Mouse (Mus musculus) intestine, postnatal 0 days (tissue): ENCODE measurements around the gene Pcgf5. TPM values are rescaled to one million over a fixed set of nuclear protein-coding genes. Genes with fewer than 3 reads are reported as not detected.

ENCODE experiments used
- ATAC-seq: fragments of 200-750 bp; cut with Nextera tagmentation; 2 replicates; pipeline ENCODE4 v1.8.0; 2017; ENCODE audit warnings: mild to moderate bottlenecking, moderate TSS enrichment, moderate library complexity
- H3K27ac ChIP-seq: fragments of 300-500 bp; sonication (generic); 2 replicates; pipeline ENCODE4 v1.5.1; 2014; ENCODE audit warnings: mild to moderate bottlenecking, low read depth, low read length, moderate library complexity
- H3K27me3 ChIP-seq: fragments of 300-500 bp; sonication (generic); replicated peaks from 2 replicates; pipeline ENCODE4 v1.6.1; 2014; ENCODE audit warnings: low read length, mixed read lengths; ENCODE audit not compliant: control insufficient read depth, insufficient read depth
- H3K36me3 ChIP-seq: fragments of 300-500 bp; sonication (generic); 2 replicates; pipeline ENCODE4 v1.6.1; 2014; ENCODE audit warnings: mild to moderate bottlenecking, moderate library complexity; ENCODE audit not compliant: control insufficient read depth, insufficient read depth
- H3K4me1 ChIP-seq: fragments of 300-500 bp; sonication (generic); replicated peaks from 2 replicates; pipeline ENCODE4 v1.6.1; 2014; ENCODE audit warnings: antibody characterized with exemption, low read length, mixed read lengths; ENCODE audit not compliant: control insufficient read depth, insufficient read depth
- H3K4me2 ChIP-seq: fragments of 300-500 bp; sonication (generic); replicated peaks from 2 replicates; pipeline ENCODE4 v1.6.1; 2014; ENCODE audit warnings: low read depth, mild to moderate bottlenecking, moderate library complexity
- H3K4me3 ChIP-seq: fragments of 300-500 bp; sonication (generic); 2 replicates; pipeline ENCODE4 v1.5.1; 2014; ENCODE audit warnings: low read depth, low read length
- H3K9ac ChIP-seq: fragments of 300-500 bp; sonication (generic); 2 replicates; pipeline ENCODE4 v1.6.1; 2014; ENCODE audit warnings: mild to moderate bottlenecking, low read depth, low read length
- H3K9me3 ChIP-seq: fragments of 300-500 bp; sonication (generic); 2 replicates; pipeline ENCODE4 v1.6.1; 2016; ENCODE audit warnings: mixed run types; ENCODE audit not compliant: control insufficient read depth
- CTCF ChIP-seq: sonication (generic); IDR thresholded peaks from 2 replicates; pipeline ENCODE4 v1.5.1; 2016; ENCODE audit warnings: low read depth, mild to moderate bottlenecking, control low read depth, antibody characterized with exemption, moderate library complexity
- WGBS: fragments of 180-500 bp; shearing (Covaris S2); extraction: QIAGEN DNeasy Blood & Tissue Kit; methylation state at CpG from one replicate; pipeline ENCODE4 v1.1.7; 2014; 5-methylcytosine and 5-hydroxymethylcytosine counted together
- polyA plus RNA-seq: library from polyadenylated mRNA; unstranded; fragments of >200 nt; fragmentation: Nextera tagmentation; extraction: Ambion mirVana; gene quantifications from 2 replicates; pipeline ENCODE4 v1.2.1, GENCODE M21; 2015

Gene Pcgf5
- polyA plus RNA-seq, 1 experiment from 2014 or later, result 21.4 TPM

DNA sequence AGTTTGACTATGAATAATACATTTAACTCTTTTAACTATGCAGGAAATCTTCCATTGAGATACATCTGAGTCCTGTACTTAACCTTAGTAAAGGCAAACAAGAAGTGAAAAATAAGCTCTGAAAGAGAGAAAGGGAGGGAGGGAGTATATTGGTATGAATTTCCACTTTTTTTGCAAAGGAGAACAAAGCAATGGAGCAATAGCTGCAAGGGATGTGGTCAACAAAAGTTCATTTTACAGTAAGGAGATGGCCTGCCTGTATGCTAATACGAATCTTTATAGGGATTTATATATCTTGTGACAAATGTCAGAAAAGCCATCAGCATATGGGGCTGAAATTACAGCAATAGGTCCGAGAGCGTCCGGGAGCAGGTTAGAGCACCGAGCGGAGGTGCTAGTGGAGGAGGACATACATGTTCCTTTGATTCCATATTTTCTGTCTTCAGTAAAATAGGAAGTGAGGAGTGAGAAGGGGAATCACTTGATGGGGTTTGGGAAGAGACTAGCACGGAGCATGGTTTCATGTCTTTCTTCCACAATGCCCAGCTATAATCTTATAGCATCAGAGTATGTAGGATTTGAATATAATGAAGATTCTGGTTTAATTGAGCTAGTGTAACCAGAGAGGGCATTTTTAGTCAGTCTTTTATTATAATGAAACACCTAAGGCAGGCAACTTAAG, 79.2 kb downstream of the Pcgf5 start:
- no peaks in the 10 kb centered on the region for H3K9me3 ChIP-seq
- H3K4me2 ChIP-seq, result no peak overlapping the region
- no peaks in the 10 kb centered on the region for H3K27me3 ChIP-seq
- WGBS, result 96% methylated on average over 7 of the region's 7 CpGs
- no peak for ATAC-seq
- no peak overlapping the region for H3K4me3 ChIP-seq
- no peak for TF ChIP-seq CTCF
- no peak overlapping the region for H3K9ac ChIP-seq
- no peaks in the 10 kb centered on the region for H3K36me3 ChIP-seq
- no peaks in the 10 kb centered on the region for H3K4me1 ChIP-seq
- H3K27ac ChIP-seq, result no peak overlapping the region

- WGBS, result 88% methylated on average over 4 of the region's 4 CpGs
- no peak overlapping the region for H3K27ac ChIP-seq
These were observed 80.0 kb downstream of the Pcgf5 start for GRCm38 (mm10) chr19:36428116-36428515.

DNA sequence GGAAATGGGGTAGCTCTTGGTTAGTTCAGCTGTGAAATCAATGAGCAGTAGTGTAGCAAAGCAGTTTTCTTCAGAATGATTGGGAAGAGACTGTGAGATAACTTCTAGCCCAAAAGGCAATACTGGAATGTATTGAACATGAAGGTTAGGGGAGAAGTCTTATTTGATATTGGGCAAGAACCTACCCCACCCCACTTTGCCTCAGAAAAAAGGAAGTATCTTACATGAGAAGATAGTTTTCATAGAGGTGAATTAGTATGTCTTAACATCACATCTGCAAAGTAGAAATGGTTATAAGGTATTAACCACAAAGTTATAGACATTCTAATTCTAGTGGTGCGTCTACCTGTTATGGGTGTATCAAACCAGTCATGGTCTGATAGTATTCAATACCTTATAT, 81.2 kb downstream of the Pcgf5 start:
- Histone ChIP-seq H3K4me2 (no peak overlapping the region), H3K9me3 (no peaks in the 10 kb centered on the region), H3K9ac (no peak overlapping the region), H3K4me1 (no peaks in the 10 kb centered on the region), H3K4me3 (no peak overlapping the region), H3K27me3 (no peaks in the 10 kb centered on the region), H3K36me3 (no peaks in the 10 kb centered on the region), H3K27ac (no peak overlapping the region)
- TF ChIP-seq CTCF, result no peak
- ATAC-seq, result no peak
- WGBS, result 98% methylated on average over 1 of the region's 1 CpGs

More at GRCm38 (mm10) chr19:36428116-36428515, 80.0 kb downstream of the Pcgf5 start:
- Histone ChIP-seq H3K4me3 (no peak overlapping the region), H3K27me3 (no peaks in the 10 kb centered on the region), H3K9ac (no peak overlapping the region), H3K4me2 (no peak overlapping the region), H3K36me3 (no peaks in the 10 kb centered on the region), H3K4me1 (no peaks in the 10 kb centered on the region), H3K9me3 (no peaks in the 10 kb centered on the region)
- TF ChIP-seq CTCF, result no peak
- ATAC-seq, result no peak

GRCm38 (mm10) chr19:36433161-36433560, 85.1 kb downstream of the Pcgf5 start:
- no peak for ATAC-seq
- H3K36me3 ChIP-seq, result 0 out of 2 replicates have a peak, but pooled peaks cover 6% of the 10 kb centered on the region
- no peak overlapping the region for H3K4me3 ChIP-seq
- no peaks in the 10 kb centered on the region for H3K9me3 ChIP-seq
- no peak for TF ChIP-seq CTCF
- H3K4me1 ChIP-seq, result no peaks in the 10 kb centered on the region; the same call in 1 of the 2 replicates
- H3K4me2 ChIP-seq, result no peak overlapping the region
- 56% methylated on average over 3 of the region's 3 CpGs for WGBS
- no peak overlapping the region for H3K9ac ChIP-seq
- H3K27me3 ChIP-seq, result no peaks in the 10 kb centered on the region
- no peak overlapping the region for H3K27ac ChIP-seq

GRCm38 (mm10) chr19:36439894-36440714, 92.0 kb downstream of the Pcgf5 start:
- no peak overlapping the region for H3K4me2 ChIP-seq
- H3K9me3 ChIP-seq, result no peaks in the 10 kb centered on the region
- TF ChIP-seq CTCF, result peak; percentile 90
- no peak overlapping the region for H3K9ac ChIP-seq
- H3K4me1 ChIP-seq, result no peaks in the 10 kb centered on the region; the same call in 1 of the 2 replicates
- ATAC-seq, result no peak
- WGBS, result 60% methylated on average over 9 of the region's 9 CpGs
- no peaks in the 10 kb centered on the region for H3K27me3 ChIP-seq
- no peak overlapping the region for H3K27ac ChIP-seq
- no peak overlapping the region for H3K4me3 ChIP-seq
- peaks cover 6% of the 10 kb centered on the region; the same call in 1 of the 2 replicates for H3K36me3 ChIP-seq

DNA sequence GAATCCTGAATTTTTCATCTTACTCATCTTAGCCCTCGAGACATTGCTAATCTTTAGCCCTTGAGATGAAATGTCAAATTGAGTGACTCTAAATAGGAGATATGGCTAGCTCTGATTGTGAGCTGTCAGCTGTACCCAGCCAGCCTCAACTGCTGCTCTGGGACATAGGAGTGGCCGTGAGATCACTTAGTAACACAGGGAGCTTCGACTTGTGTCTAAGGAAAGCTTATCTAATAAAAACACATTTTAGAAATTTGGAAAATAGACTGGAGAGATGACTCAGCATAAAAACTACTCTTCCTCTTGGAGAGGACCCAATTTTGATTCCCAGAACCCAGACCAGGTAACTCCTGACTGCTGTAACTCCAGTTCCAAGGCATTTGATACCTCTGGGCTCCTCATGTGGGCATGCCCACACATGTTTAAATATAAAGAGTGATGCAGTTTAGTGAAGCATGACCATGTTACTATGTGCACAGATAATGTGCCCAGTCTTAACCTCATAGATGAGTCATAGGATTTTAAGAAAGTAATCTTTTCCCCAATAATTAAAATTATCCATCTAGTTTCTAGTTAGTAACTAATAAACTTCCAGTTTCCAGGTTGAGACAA, 103.0 kb downstream of the Pcgf5 start:
- H3K4me1 ChIP-seq, result no peaks in the 10 kb centered on the region
- no peaks in the 10 kb centered on the region for H3K27me3 ChIP-seq
- no peak overlapping the region for H3K4me3 ChIP-seq
- H3K36me3 ChIP-seq, result 0 out of 2 replicates have a peak, but pooled peaks cover 6% of the 10 kb centered on the region
- no peaks in the 10 kb centered on the region for H3K9me3 ChIP-seq
- no peak overlapping the region for H3K27ac ChIP-seq
- no peak for ATAC-seq
- 84% methylated on average over 3 of the region's 3 CpGs for WGBS
- TF ChIP-seq CTCF, result no peak
- H3K9ac ChIP-seq, result no peak overlapping the region
- H3K4me2 ChIP-seq, result no peak overlapping the region
